Mouse (Mus musculus): ENCODE data around the gene Agmat. TPM values are rescaled to one million over a fixed set of nuclear protein-coding genes. Genes with fewer than 3 reads are reported as not detected.

Gene Agmat
- total RNA-seq, 2 experiments from 2014 or later: 2.2 TPM; not detected in 1

DNA sequence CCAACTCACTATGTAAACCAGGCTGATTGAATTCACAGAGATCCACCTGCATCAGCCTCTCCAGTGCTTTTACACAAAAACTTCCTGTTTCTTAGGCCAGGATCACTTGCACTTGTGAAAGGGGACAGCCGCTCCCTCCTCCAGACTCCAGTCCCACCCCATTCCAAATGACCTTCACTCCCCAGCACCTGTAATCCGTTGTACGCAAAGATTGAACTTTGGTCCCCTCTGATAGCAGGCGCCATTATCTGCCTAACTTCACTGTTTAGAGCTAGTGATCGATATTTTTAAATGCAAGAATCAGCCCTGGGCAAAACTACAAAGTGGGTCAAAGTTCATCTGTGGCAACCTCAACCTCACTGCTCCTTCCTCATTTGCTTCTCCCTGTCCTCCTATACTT, 14.7 kb upstream of the Agmat start:
- no peak for ATAC-seq (replicated peaks; ENCODE audit: low FRiP score, low TSS enrichment, poor library complexity, severe bottlenecking)

GRCm38 (mm10) chr4:141734446-141735205, 11.8 kb upstream of the Agmat start:
- ATAC-seq (replicated peaks; ENCODE audit: low FRiP score, low TSS enrichment, poor library complexity, severe bottlenecking): peak; percentile 99

DNA sequence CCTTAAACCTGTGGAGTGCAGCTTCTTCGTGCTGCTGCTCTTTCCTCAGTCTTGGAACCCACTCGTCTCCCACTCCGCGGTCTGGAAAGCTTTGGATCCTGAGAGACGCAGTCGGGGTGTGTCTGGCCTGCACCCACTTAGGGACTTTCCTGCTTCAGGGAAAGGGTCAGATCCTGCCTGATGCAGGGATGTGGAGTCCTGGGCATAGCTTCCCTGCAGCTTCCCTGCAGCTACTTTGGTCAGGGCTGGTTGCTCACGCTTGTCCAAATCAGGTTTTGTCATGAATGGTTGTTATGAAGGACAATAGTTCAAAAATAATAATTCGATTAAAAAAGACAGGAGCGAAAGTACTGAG, 11.3 kb upstream of the Agmat start:
- ATAC-seq (replicated peaks; ENCODE audit: low FRiP score, low TSS enrichment, poor library complexity, severe bottlenecking): no peak

DNA sequence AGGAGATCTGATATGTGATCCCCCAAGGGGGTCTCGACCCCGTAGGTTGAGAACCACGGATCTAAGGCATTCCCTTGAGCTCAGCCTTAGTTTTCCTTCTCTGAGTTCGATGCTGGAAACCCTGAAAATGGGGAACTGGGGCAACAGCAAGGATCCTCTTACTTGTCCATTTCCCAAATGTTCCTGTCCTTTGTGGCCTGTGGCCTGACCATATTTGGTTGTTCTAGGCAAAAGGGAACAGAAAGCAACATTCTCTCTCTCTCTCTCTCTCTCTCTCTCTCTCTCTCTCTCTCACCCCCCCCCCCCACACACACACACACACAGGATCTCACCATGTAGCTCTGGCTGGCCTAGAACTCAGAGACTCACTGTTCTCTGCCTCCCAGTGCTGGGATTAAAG, 9.6 kb upstream of the Agmat start:
- ATAC-seq (replicated peaks; ENCODE audit: low FRiP score, low TSS enrichment, poor library complexity, severe bottlenecking): no peak

- ATAC-seq (replicated peaks; ENCODE audit: low FRiP score, low TSS enrichment, poor library complexity, severe bottlenecking): no peak
Measured at GRCm38 (mm10) chr4:141738015-141738414, 8.5 kb upstream of the Agmat start.

DNA sequence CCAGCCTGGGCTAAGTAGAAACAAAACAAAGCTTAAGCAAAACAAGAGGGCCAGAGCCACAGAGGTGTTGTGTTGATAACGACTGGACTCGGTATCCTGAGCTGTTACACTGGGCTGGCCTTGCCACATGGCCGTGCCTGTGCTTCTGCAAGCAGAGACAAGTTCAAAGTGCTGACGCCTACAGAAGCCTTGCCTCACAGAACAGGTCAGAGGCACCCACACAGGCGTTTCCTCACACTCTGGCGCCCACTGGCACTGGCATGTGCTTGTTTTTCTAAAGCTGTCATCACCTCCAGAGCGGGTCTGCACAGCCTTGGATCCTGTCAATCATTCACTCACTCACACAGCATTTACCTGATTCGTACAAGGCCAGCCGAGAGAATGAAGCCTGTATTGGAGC, 4.6 kb upstream of the Agmat start:
- ATAC-seq (replicated peaks; ENCODE audit: low FRiP score, low TSS enrichment, poor library complexity, severe bottlenecking): no peak; the same call in 1 of the 2 replicates

DNA sequence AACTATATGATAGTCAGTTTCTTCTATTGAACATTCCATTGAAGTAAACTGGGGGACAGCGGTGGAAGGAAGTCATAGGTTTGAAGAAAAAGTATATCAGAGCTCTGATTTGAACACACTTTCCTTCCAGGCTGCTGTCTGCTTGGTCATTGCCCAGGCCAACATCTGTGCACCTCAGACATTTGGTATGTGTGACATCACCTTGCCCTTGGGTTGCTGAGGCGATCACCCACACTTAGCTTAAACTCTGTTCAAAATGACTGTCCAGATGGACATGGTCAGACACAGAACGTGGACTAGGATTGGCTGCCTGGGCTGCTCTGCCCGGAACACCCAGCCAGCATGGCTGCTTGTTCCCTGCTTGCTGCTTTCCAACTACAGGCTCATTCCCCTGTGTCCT, 4.1 kb upstream of the Agmat start:
- no peak for ATAC-seq (replicated peaks; ENCODE audit: low FRiP score, low TSS enrichment, poor library complexity, severe bottlenecking)

DNA sequence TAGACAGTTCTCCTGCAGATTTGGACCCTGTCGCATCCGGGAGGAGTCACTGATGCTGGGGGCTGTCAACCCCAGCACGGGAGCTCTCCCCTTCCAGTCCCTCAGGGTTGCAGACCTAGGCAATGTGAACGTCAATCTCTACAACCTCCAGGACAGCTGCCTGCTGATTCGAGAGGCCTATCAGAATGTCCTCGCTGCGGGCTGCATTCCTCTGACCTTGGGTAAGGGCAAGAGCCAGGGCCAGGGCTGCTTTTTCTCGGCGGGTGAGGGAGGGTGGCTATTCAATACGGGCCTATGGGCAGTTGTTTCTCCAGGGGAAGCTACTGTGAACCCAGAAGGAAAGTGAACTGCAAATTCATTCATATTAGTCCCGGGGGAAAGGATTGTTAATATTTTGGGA, 3.1 kb downstream of the Agmat start:
- ATAC-seq (replicated peaks; ENCODE audit: low FRiP score, low TSS enrichment, poor library complexity, severe bottlenecking): no peak

DNA sequence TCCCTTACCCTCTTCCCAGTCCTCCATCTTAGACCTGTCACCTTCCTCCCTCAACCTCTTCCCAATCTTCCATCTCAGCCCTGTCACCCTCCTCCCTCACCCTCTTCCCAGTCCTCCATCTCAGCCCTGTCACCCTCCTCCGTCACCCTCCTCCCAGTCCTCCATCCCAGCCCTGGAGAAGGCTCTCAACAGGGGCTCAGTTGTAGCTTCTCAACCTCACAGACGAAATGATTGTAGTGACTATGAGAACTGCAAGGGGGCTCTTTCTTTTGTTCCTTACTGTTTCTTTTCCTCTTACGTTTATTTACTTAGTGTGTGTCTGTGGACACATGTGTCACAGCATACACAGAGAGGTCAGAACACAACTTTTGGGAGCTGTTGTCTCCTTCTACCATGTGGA, 4.4 kb downstream of the Agmat start:
- ATAC-seq (replicated peaks; ENCODE audit: low FRiP score, low TSS enrichment, poor library complexity, severe bottlenecking): no peak; the same call in 1 of the 2 replicates

DNA sequence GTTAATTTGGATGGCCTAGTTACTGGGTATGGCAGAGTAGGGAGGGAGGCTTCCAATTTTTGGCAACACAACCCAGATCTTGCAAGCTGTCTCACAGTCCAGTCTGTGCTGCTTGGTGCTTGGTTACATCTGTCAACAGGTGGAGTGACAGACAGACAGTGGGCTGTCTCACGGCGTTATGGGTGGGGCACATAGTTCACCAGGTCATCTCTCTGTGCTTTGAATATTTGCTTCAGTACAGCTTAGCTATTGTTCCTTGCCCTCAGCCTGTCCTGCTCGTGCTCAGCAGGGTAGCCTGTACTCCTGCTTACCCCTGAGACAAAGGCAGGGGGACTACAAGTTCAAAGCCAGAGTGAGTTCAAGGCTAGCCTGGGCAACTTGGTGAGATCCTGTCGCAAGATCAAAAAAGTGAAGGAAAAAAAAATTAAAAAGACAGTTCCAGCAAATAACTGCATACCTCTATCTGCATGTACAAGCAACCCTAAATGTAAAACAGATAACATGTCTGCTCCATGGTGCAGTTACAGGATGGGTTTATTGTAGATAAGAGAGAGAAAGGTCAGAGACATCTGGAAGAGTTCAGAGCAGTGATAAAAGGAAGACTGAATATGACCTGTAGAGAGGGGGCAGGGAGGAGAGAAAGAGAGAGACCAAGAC, 5.1 kb downstream of the Agmat start:
- ATAC-seq (replicated peaks; ENCODE audit: low FRiP score, low TSS enrichment, poor library complexity, severe bottlenecking): peak; percentile 82

DNA sequence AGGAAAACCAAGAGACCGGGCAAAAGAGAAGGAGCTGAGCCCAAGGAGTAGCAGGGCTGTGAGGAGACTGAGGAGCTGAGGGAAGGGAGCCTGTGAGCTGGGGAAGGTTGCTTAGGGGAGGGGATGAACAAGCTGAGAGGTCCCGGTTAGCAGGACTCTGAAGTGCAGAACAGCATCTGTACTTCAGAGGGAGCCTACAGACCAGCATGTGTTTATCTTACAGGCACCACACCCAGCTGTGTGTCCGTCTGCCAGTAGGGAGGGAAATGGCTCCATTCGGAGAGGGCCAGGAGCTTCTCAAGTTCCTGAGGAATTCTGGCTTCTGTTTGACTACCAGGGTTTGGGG, 5.6 kb downstream of the Agmat start:
- peak; percentile 88 for ATAC-seq (replicated peaks; ENCODE audit: low FRiP score, low TSS enrichment, poor library complexity, severe bottlenecking)

DNA sequence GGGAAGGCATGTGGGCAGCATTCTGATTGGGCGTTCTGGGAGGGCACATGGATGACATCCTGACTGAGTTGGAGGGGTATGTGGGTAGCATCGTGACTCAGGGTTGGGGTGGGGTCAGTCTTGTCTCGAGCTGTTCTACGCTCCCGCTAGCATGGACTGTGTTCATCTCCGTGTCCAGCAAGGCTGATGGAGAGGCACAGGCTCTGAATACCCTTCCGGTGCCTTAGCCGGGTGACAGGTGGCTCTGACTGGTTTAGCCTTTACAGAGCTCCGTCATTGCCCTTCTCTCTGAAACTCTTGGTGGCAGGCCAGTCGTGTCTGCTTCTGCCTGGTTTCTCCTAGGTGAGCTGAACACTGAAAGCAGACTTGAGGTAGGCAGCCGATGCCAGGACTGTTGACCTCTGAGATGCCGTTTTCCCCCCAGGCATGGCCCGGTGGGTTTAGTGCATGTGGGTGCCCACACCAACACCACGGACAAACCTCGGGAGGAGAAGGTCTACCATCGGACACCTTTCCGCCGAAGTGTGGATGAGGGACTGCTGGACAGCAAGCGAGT, 9.0 kb downstream of the Agmat start:
- ATAC-seq (replicated peaks; ENCODE audit: low FRiP score, low TSS enrichment, poor library complexity, severe bottlenecking): no peak

DNA sequence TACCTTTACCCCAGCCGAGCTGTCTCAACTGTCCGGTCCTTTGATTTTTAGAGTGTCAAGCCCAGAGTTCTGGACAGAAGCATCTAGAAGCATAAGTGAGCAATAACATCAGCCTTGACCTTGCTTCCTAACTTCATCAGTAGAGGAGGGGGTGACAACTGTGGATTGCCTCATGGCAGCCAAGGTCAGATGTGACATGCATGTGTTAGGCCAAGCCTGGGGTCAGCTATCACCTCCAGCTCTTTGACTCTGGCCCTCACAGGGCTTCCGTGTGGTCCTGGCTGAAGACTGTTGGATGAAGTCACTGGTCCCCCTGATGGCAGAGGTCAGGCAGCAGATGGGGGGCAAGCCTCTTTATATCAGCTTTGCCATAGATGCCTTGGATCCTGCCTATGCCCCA, 10.7 kb downstream of the Agmat start:
- no peak for ATAC-seq (replicated peaks; ENCODE audit: low FRiP score, low TSS enrichment, poor library complexity, severe bottlenecking)

DNA sequence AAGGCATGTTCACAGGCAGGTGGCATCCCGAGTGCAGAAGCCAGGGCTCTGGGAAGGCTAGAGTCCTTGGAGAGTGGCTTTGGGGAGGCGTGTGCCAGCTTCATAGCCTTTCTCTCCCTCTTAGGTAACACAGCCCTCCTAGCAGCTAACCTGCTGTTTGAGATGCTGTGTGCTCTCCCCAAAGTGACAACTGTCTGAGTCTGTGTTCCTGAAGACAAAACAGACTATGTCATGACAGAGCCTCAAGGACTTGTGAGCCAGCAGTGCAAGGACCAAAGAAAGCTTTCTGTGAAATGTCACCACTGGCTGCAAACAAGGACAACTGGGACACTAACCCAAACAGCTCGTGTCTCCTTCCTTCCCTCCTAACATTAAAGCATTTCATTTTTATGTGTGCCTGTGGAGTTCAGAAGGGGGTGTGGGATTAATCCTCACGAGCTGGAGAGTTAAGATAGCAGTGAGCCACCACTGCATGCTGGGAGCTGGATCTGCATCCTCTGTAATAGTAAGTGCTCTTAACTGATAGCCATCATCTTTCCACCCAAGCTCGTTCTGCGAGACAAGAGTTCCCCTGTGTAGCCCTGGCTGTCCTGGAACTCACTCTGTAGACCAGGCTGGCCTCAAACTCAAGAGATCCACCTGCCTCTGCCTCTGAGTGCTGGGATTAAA, 12.5 kb downstream of the Agmat start:
- peak; percentile 83 for ATAC-seq (replicated peaks; ENCODE audit: low FRiP score, low TSS enrichment, poor library complexity, severe bottlenecking)

GRCm38 (mm10) chr4:141760942-141761341, 14.5 kb downstream of the Agmat start:
- ATAC-seq (replicated peaks; ENCODE audit: low FRiP score, low TSS enrichment, poor library complexity, severe bottlenecking): no peak

- ATAC-seq (replicated peaks; ENCODE audit: low FRiP score, low TSS enrichment, poor library complexity, severe bottlenecking): no peak
Measured at GRCm38 (mm10) chr4:141762102-141762598, 15.7 kb downstream of the Agmat start.

DNA sequence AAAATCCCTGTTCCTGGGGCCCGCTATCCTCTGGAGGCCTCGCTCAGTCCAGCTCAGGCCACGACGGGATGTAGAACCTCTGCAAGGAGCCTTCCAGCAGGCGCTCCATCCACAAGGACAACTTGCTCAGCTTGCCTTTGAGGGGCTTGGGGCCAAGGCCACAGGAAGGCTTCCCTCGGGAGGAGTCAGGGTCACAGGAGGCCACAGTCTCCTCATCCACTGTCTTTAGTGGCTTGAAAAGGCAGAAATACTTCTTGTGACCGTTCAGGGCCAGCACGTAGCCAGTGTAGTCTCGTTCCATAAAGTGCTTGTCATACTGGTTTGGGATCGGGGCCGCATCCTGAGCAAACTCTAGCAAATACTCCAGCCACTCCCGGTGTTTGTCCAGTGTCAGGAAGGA, 17.0 kb downstream of the Agmat start:
- ATAC-seq (replicated peaks; ENCODE audit: low FRiP score, low TSS enrichment, poor library complexity, severe bottlenecking): no peak

- no peak for ATAC-seq (replicated peaks; ENCODE audit: low FRiP score, low TSS enrichment, poor library complexity, severe bottlenecking)
Measured at GRCm38 (mm10) chr4:141765008-141765407, 18.5 kb downstream of the Agmat start.

DNA sequence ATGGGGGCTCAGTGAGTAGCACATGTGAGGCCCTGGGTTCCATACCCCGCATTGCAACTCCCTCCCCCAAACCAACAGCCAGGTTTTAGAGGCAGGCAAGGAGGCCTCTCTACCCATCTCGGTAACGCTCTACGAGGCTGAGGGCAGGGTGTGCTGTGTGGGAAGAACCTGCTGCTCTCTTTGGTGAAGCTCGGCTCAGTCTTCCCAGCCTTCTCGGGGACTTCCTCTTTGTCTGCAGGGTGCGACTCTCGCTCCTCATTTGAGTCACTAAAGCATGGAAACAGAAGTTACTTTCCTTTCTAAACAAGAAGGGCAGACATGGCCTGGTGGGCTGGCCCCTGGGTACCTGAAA, 19.8 kb downstream of the Agmat start:
- ATAC-seq (replicated peaks; ENCODE audit: low FRiP score, low TSS enrichment, poor library complexity, severe bottlenecking): no peak

DNA sequence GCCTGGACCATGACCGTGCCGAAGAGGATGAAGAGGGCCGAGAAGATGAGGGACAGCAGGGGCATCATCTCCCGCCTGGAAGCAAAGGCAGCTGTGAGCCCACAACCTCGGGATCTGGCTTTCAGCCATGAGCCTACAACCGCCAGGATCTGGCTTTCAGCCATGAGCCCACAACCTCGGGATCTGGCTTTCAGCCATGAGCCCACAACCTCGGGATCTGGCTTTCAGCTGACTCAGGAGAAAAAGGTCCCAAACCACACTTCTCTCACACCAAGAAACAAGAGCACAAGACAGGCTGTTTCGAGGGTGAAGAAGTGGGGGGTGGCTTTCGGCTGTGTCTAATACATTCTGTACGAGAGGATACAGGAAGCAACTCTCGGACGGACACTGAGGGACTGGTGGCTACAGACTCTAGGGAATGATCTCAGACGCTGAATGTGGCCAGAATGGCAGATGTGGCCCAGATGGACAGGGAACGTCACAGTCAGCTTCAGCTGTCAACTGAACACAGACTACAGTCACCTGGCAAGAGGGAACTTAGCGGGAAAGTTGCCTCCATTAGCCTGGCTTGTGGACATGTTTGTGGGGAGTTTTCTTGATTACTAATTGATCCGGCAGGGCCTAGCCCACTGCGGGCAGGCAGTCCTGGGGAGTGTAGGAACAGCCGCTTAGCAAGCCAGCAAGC, 20.3 kb downstream of the Agmat start:
- 0 out of 2 replicates have a peak, but pooled peaks have one; percentile 0 for ATAC-seq (replicated peaks; ENCODE audit: low FRiP score, low TSS enrichment, poor library complexity, severe bottlenecking)
